Mouse (Mus musculus) intestine, embryonic 16.5 days (tissue): Measurements from ENCODE around the gene Cdc42bpb. TPM values are rescaled to one million over a fixed set of nuclear protein-coding genes. Genes with fewer than 3 reads are reported as not detected.

Source experiments
- ATAC-seq: fragments of 200-750 bp; cut with Nextera tagmentation; 2 replicates; pipeline ENCODE4 v1.8.0; 2017; ENCODE audit warnings: moderate TSS enrichment, moderate library complexity
- H3K27ac ChIP-seq: fragments of 300-500 bp; sonication (generic); 2 replicates; pipeline ENCODE4 v1.5.1; 2014; ENCODE audit warnings: mild to moderate bottlenecking, low read length
- H3K27me3 ChIP-seq: fragments of 300-500 bp; sonication (generic); replicated peaks from 2 replicates; pipeline ENCODE4 v1.6.1; 2014; ENCODE audit warnings: low read length, control low read depth, mixed read lengths; ENCODE audit not compliant: control insufficient read depth, insufficient read depth
- H3K36me3 ChIP-seq: fragments of 300-500 bp; sonication (generic); 2 replicates; pipeline ENCODE4 v1.6.1; 2014; ENCODE audit warnings: low read length, control low read depth; ENCODE audit not compliant: control insufficient read depth, insufficient read depth
- H3K4me1 ChIP-seq: fragments of 300-500 bp; sonication (generic); 2 replicates; pipeline ENCODE4 v1.6.1; 2014; ENCODE audit warnings: low read length, control low read depth, mixed read lengths; ENCODE audit not compliant: control insufficient read depth, insufficient read depth
- H3K4me2 ChIP-seq: fragments of 300-500 bp; sonication (generic); 2 replicates; pipeline ENCODE4 v1.6.1; 2014; ENCODE audit warnings: low read depth, low read length, control low read depth
- H3K4me3 ChIP-seq: fragments of 300-500 bp; sonication (generic); 2 replicates; pipeline ENCODE4 v1.5.1; 2014; ENCODE audit warnings: mild to moderate bottlenecking, low read length
- H3K9ac ChIP-seq: fragments of 300-500 bp; sonication (generic); 2 replicates; pipeline ENCODE4 v1.6.1; 2014; ENCODE audit warnings: low read depth, low read length
- H3K9me3 ChIP-seq: fragments of 300-500 bp; sonication (generic); 2 replicates; pipeline ENCODE4 v1.6.1; 2016; ENCODE audit warnings: low read length, control low read depth; ENCODE audit not compliant: control insufficient read depth
- whole genome bisulfite sequencing: fragments of 180-500 bp; shearing (Covaris S2); extraction: QIAGEN DNeasy Blood & Tissue Kit; methylation state at CpG from one replicate; pipeline ENCODE4 v1.1.7; 2014; 5-methylcytosine and 5-hydroxymethylcytosine counted together
- polyA plus RNA-seq: library from polyadenylated mRNA; unstranded; fragments of >200 nt; fragmentation: Nextera tagmentation; extraction: Ambion mirVana; gene quantifications from 2 replicates; pipeline ENCODE4 v1.2.1, GENCODE M21; 2015

Cdc42bpb gene
- polyA plus RNA-seq, 1 experiment from 2014 or later = 32.5 TPM

GRCm38 (mm10) chr12:111301322-111302017 lies 76.0 kb downstream of the Cdc42bpb start:
- Histone ChIP-seq H3K4me3 (no peak overlapping the region), H3K27ac (no peak overlapping the region), H3K36me3 (peaks cover 47% of the 10 kb centered on the region), H3K9ac (no peak overlapping the region), H3K27me3 (no peaks in the 10 kb centered on the region), H3K4me2 (no peak overlapping the region), H3K9me3 (no peaks in the 10 kb centered on the region), H3K4me1 (no peaks in the 10 kb centered on the region)
- WGBS = 90% methylated on average over 27 of the region's 27 CpGs
- ATAC-seq = no peak

- H3K9me3 ChIP-seq = no peaks in the 10 kb centered on the region
- no peaks in the 10 kb centered on the region for H3K4me1 ChIP-seq
- no peak overlapping the region for H3K4me2 ChIP-seq
- no peak for ATAC-seq
- H3K27me3 ChIP-seq = no peaks in the 10 kb centered on the region
- peaks cover 30% of the 10 kb centered on the region for H3K36me3 ChIP-seq
- H3K4me3 ChIP-seq = no peak overlapping the region
- WGBS = 90% methylated on average over 12 of the region's 12 CpGs
- H3K27ac ChIP-seq = no peak overlapping the region
- no peak overlapping the region for H3K9ac ChIP-seq
Observed at GRCm38 (mm10) chr12:111293025-111293424, 84.5 kb downstream of the Cdc42bpb start.

- H3K4me1 ChIP-seq = peaks cover 3% of the 10 kb centered on the region; the same call in 1 of the 2 replicates
- H3K4me2 ChIP-seq = peak overlapping the region; percentile 38; the same call in 1 of the 2 replicates
- H3K9me3 ChIP-seq = 0 out of 2 replicates have a peak, but pooled peaks cover 3% of the 10 kb centered on the region
- 28% methylated on average over 10 of the region's 10 CpGs for WGBS
- no peak; the same call in 1 of the 2 replicates for ATAC-seq
- no peaks in the 10 kb centered on the region for H3K36me3 ChIP-seq
- H3K27me3 ChIP-seq = no peaks in the 10 kb centered on the region
- H3K27ac ChIP-seq = no peak overlapping the region
- H3K4me3 ChIP-seq = 0 out of 2 replicates have a peak overlapping the region, but pooled peaks have one; percentile 12
- no peak overlapping the region for H3K9ac ChIP-seq
Observed at GRCm38 (mm10) chr12:111284532-111284931, 93.0 kb downstream of the Cdc42bpb start.

GRCm38 (mm10) chr12:111283573-111283972 lies 93.9 kb downstream of the Cdc42bpb start:
- H3K9me3 ChIP-seq = peaks cover 8% of the 10 kb centered on the region; the same call in 1 of the 2 replicates
- H3K9ac ChIP-seq = no peak overlapping the region
- H3K4me2 ChIP-seq = no peak overlapping the region
- ATAC-seq = no peak
- H3K36me3 ChIP-seq = no peaks in the 10 kb centered on the region
- H3K4me3 ChIP-seq = no peak overlapping the region
- no peak overlapping the region for H3K27ac ChIP-seq
- WGBS = 78% methylated on average over 4 of the region's 4 CpGs
- peaks cover 3% of the 10 kb centered on the region; the same call in 1 of the 2 replicates for H3K4me1 ChIP-seq
- H3K27me3 ChIP-seq = no peaks in the 10 kb centered on the region

- peaks cover 8% of the 10 kb centered on the region; the same call in 1 of the 2 replicates for H3K9me3 ChIP-seq
- H3K9ac ChIP-seq = no peak overlapping the region
- H3K4me2 ChIP-seq = no peak overlapping the region
- peaks cover 51% of the 10 kb centered on the region for H3K27me3 ChIP-seq
- no peaks in the 10 kb centered on the region for H3K36me3 ChIP-seq
- peaks cover 18% of the 10 kb centered on the region for H3K4me1 ChIP-seq
- ATAC-seq = no peak
- H3K27ac ChIP-seq = no peak overlapping the region
- 53% methylated on average over 6 of the region's 6 CpGs for WGBS
- no peak overlapping the region for H3K4me3 ChIP-seq
Observed at GRCm38 (mm10) chr12:111276371-111276770, 101.1 kb downstream of the Cdc42bpb start.

- Histone ChIP-seq H3K4me3 (peak overlapping the region; percentile 43), H3K27ac (no peak overlapping the region), H3K9ac (peak overlapping the region; percentile 55; the same call in 1 of the 2 replicates), H3K36me3 (no peaks in the 10 kb centered on the region), H3K9me3 (peaks cover 8% of the 10 kb centered on the region; the same call in 1 of the 2 replicates), H3K27me3 (peaks cover 58% of the 10 kb centered on the region), H3K4me2 (peak overlapping the region; percentile 75), H3K4me1 (peaks cover 28% of the 10 kb centered on the region)
- ATAC-seq = no peak
- WGBS = 11% methylated on average over 55 of the region's 58 CpGs
Observed at GRCm38 (mm10) chr12:111275150-111275841, 102.2 kb downstream of the Cdc42bpb start.

GRCm38 (mm10) chr12:111274447-111275149 lies 102.9 kb downstream of the Cdc42bpb start:
- Histone ChIP-seq H3K27ac (no peak overlapping the region), H3K9ac (peak overlapping the region; percentile 55; the same call in 1 of the 2 replicates), H3K9me3 (peaks cover 6% of the 10 kb centered on the region; the same call in 1 of the 2 replicates), H3K36me3 (no peaks in the 10 kb centered on the region), H3K4me3 (peak overlapping the region; percentile 43), H3K4me2 (peak overlapping the region; percentile 75), H3K4me1 (peaks cover 30% of the 10 kb centered on the region), H3K27me3 (peaks cover 60% of the 10 kb centered on the region)
- ATAC-seq = no peak
- 3% methylated on average over 80 of the region's 80 CpGs for WGBS

- Histone ChIP-seq H3K9ac (peak overlapping the region; percentile 55; the same call in 1 of the 2 replicates), H3K4me3 (peak overlapping the region; percentile 43), H3K4me2 (peak overlapping the region; percentile 75), H3K27ac (no peak overlapping the region), H3K27me3 (peaks cover 60% of the 10 kb centered on the region), H3K4me1 (peaks cover 30% of the 10 kb centered on the region), H3K9me3 (peaks cover 2% of the 10 kb centered on the region; the same call in 1 of the 2 replicates), H3K36me3 (no peaks in the 10 kb centered on the region)
- 6% methylated on average over 28 of the region's 28 CpGs for WGBS
- peak; percentile 15; the same call in 1 of the 2 replicates for ATAC-seq
Observed at GRCm38 (mm10) chr12:111274006-111274405, 103.5 kb downstream of the Cdc42bpb start.

GRCm38 (mm10) chr12:111272420-111272819 lies 105.1 kb downstream of the Cdc42bpb start:
- Histone ChIP-seq H3K27ac (no peak overlapping the region), H3K4me1 (peaks cover 38% of the 10 kb centered on the region), H3K9ac (no peak overlapping the region), H3K9me3 (no peaks in the 10 kb centered on the region), H3K4me3 (peak overlapping the region; percentile 52), H3K36me3 (no peaks in the 10 kb centered on the region), H3K4me2 (peak overlapping the region; percentile 54), H3K27me3 (peaks cover 60% of the 10 kb centered on the region)
- 21% methylated on average over 12 of the region's 12 CpGs for WGBS
- no peak for ATAC-seq
